Mouse (Mus musculus) kidney, adult 10 weeks (tissue): ENCODE measurements around the gene Cln6. TPM values are rescaled to one million over a fixed set of nuclear protein-coding genes. Genes with fewer than 3 reads are reported as not detected.

Experiments
- polyA plus RNA-seq: library from polyadenylated mRNA; stranded (reverse); fragments of 350-450 nt; fragmentation: Illumina TruSeq; extraction: RNeasy Lipid Tissue Mini Kit (QIAGEN cat#74804); gene quantifications from one replicate; pipeline ENCODE4 v1.2.3, GENCODE M21; 2014; ENCODE audit warnings: low read depth, low replicate concordance

Cln6 gene
- polyA plus RNA-seq, result 12.3 TPM

GRCm38 (mm10) chr9:62838506-62839171, at the start of gene Cln6:
TSS of gene Cln6 (plus strand) at chr9:62838785.

DNA sequence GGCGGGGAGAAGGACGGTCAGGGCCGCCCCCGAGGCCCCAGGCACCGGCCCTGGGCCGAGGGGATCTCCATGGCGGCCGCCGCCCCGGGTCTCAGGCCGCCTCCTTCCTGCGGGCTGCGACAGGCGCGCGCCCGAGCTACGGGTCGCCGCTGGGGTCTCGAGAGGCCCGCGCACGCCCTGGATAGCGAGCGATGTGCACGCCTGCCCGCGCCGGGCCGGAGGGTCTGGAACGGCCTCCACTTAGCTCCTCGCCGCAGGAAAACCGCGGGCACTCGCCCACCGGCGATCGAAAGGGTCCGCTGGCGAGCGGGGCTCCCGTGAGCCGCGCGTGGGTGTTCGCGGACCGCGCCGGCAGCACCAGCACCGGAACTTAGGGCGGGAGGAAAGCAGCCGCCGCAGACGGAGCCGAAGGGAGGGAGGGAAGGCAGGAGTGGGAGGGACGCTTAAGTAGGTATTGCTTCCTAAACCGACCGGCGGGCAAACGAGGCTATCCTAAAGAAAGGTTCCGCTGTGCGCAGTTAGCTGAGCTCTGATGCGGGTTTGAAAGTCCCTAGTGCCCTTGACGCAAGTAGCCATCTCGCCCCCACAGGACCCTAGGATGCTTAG, 27.0 kb upstream of the Cln6 start, which contains the start of gene Fem1b:
TSS of gene Fem1b (minus strand) at position 419 of the 606 bp plus-strand sequence.

GRCm38 (mm10) chr9:62857719-62858261, 19.2 kb downstream of the Cln6 start, which contains the start of gene Calml4:
TSS of gene Calml4 (plus strand) at chr9:62858080.

Other genes with a start within 250 kb of the Cln6 start
- not detected for gene Itga11, start 161.0 kb upstream of the Cln6 start, polyA plus RNA-seq
- gene Fem1b, start 26.9 kb upstream of the Cln6 start, polyA plus RNA-seq, result 35.5 TPM
- gene Calml4, start 19.3 kb downstream of the Cln6 start, polyA plus RNA-seq, result 648 TPM
- gene Pias1, start 149.1 kb downstream of the Cln6 start, polyA plus RNA-seq, result 23.9 TPM